Mouse (Mus musculus): ENCODE data around the gene Nt5c3b. TPM values are rescaled to one million over a fixed set of nuclear protein-coding genes. Genes with fewer than 3 reads are reported as not detected.

The Nt5c3b gene
- polyA plus RNA-seq, 1 experiment, result 45.5 TPM

DNA sequence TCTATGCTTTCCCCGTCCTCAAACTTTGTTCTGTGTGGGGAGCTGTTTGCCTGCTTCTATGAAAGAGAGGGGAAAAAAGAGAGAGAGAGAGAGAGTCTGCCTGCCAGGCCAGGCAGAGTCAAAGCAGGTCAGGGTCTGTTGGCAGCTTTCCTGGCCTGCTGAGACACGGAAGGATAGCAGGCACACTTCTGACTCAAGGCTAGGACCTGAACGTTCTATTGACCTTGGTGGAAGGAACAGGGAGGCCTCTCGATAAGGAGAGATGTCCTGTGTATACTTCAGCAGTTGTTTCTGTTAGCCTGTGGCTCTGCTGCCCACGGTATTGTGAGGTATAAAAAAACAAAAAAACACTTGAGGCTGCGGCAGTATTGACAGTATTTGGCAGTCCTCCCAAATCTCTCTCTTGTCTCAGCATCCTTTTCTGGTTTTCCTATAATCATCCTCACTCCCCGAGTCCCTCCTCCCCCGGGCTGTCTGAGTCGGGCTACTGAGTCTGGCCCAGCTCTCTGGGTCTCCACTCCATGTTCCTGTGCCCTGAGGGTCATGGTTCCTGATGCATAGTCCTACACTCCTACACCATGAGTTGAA lies 12.9 kb downstream of the Nt5c3b start:
- no peak for DNase-seq (ENCODE audit: low read depth)

DNA sequence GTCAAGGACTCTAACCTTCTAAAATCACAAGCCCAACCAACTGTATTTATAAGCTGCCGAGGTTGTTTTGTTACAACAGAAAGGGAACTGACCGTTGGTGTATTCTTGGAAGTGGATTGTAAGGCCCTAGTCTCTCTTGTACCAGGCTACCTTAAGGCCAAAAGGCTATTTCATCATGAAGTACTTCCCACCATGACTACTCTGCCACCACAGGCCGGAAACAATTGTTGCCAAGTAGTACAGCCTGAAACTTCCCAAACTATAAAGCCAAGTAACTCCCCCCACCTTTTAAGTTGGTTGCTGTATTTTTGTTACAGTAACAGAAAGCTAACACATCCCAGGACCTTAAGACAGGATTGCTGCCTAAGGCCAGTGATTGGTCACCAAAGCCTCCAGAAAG lies 14.8 kb downstream of the Nt5c3b start:
- no peak for DNase-seq (ENCODE audit: low read depth)

DNA sequence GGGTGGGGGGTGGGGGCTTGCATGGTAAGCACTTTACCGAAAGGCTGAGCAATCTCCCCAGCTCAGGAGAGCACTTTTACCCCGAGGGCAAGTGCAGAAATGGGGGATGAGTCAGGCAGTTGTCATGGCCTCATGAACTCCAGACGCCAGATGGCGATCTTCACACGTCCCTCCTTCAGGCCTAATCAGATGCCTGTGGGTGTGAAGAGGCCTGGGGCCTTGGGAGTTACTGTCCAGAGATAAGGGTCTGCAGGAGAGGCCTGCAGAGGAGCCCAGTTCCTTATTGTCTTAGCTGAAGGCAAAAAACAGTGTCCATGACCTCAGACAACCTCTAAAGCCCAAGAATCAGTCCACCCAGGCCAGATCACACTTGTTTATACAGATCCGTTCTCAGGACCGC lies 15.8 kb downstream of the Nt5c3b start:
- no peak for DNase-seq (ENCODE audit: low read depth)

GRCm38 (mm10) chr11:100423836-100424235 lies 17.8 kb downstream of the Nt5c3b start:
- no peak for DNase-seq (ENCODE audit: low read depth)

- DNase-seq (ENCODE audit: low read depth), result no peak
Observed at GRCm38 (mm10) chr11:100421537-100421936, 20.1 kb downstream of the Nt5c3b start.

DNA sequence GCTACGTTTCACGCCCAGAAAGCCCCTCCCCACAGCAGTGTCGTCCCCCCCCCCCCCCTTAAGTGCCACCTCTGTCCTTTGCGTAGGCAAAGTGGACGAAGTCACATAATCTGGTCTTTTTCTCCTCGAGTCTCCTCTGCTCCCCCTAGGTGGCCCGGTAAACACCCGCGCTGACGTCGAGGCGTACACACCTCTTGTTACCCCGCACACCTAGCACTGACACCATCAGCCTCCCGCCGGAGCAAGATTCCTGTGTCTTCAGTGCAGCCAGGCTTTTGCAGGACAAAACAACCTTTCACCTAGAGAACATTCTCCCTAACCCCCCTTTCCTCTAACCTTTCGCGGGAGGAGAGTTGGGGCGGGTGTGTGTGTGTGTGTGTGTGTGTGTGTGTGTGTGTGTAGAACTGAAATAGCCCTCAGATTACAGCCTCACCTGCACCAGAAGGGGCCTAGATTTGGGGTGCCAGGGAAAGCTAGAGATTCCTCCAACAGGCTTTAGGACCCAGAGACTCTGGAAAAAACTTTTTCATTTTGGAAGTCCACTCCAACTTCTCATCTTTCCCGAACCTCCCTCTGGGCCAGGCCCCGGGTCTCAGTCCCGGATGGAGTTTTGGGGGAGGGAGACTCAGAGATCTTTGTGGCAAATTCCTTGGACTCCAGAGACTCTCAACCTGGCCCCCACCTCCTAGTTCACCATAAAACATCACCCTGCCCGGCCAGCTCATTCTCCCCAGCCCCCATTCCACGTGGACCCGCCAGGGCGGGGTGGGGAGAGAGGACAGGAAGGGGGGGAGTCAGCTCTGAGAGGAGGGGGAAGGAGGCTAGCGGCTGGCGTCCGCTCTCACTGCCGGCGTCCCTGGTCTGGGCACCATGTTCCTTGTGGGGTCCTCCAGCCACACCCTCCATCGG lies 26.4 kb downstream of the Nt5c3b start, which contains the start of gene Fkbp10:
Gene Fkbp10, plus strand, starts transcription at position 784 of the 909 bp plus-strand sequence.
- no peak for DNase-seq (ENCODE audit: low read depth)

DNA sequence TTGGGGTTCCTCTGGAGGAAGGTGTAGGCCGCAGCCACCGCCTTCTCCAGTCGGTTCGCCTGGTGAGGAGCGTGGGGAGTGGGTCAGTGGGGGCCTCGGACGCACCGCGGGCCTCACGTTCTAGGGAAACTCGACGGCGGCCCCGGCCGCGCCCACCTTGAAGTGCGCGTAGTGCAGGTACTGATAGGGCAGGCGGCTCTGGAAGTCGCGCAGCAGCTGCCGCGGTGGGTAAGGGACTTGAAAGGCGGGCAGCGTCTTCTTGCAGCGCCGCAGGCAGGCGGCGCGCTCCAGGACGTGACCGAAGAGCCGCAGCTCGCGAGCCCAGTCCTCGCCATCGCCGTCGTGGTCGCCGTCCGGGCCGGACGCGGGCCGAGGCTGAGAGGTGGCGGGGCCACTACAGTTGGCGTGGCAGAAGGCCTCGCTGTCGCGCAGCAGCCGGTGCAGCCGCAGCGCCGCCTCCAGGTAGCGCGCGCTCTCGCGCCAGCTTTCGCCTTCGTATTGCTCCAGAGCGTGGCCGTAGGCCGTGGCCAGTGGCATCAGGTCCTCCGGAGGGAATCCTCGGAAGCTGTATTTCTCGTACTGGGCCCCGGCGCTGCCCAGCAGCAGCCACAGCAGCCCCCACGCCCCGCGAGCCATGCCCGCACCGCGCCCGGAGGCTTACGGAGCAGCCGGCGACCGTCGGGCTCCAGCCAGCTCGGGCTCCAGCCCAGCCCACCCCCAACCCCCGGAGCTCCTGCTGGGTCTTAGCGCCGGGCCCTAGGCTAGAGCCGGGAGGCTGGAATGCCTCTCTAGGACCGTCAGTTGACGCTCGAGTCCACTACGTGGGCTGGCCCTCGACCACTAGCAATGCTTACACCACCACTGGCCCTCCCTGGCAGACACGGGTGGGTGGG lies 27.3 kb downstream of the Nt5c3b start, which contains the start of gene P3h4:
Gene P3h4, minus strand, starts transcription at position 816 of the 893 bp plus-strand sequence.
- DNase-seq (ENCODE audit: low read depth), result no peak

GRCm38 (mm10) chr11:100413541-100413940 lies 28.1 kb downstream of the Nt5c3b start:
- no peak for DNase-seq (ENCODE audit: low read depth)

DNA sequence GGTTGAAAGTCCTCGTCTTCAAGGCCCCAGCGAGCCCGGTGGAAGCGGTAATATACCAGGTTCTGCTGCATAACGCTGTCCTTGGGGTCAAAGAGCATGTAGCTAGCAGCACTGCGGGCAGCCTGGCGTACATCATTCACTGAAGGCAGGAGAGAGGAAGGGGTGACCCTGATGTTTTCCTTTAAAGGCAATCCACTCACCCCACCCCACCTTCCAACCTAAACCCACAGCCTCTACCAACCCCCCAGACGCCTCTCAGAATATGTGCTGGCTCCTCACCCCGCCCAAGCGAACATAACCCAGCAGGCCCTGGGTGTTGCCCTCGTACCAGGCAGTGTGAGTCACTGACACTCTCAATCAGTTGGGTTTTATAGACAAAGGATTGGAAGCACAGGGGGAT lies 29.9 kb downstream of the Nt5c3b start:
- no peak for DNase-seq (ENCODE audit: low read depth)

GRCm38 (mm10) chr11:100409686-100410085 lies 31.9 kb downstream of the Nt5c3b start:
- no peak for DNase-seq (ENCODE audit: low read depth)

- DNase-seq (ENCODE audit: low read depth), result no peak
Observed at GRCm38 (mm10) chr11:100408835-100409462, 32.7 kb downstream of the Nt5c3b start.

- DNase-seq (ENCODE audit: low read depth), result no peak
Observed at GRCm38 (mm10) chr11:100408076-100408834, 33.4 kb downstream of the Nt5c3b start.

DNA sequence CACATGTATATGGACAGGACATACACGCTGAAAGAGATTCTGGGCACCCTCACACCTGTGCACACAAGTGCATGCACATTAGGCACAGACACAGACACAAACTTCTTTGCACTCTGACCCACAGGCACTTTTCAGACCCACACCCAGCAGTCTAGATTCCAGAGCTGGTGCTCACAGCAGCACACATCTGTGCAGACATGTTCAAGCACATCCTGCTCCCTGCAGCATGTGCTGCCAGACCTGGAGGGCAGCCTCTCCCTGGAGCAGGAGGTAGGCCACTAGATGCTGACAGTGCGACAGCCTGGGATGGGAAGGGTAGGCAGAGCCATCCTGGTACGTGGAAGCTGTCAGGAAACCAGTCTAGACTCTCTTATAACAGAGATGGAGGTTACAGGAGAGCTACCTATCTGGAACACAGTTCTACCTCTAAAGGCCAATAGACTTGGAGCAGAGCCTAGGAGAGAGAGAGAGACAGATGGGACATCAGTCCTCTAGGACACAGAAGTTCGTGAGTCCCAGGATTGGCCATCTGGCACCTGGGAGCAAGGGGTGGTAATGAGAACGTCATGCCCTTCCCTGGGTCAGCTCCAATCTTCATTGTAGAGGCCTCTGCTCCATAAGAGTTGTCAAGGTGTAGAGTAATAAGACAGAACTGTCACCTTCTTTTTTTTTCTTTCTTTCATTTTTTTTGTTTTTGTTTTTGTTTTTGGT lies 34.5 kb downstream of the Nt5c3b start:
- DNase-seq (ENCODE audit: low read depth), result no peak

GRCm38 (mm10) chr11:100406273-100406672 lies 35.3 kb downstream of the Nt5c3b start:
- no peak for DNase-seq (ENCODE audit: low read depth)

GRCm38 (mm10) chr11:100404456-100405074 lies 37.0 kb downstream of the Nt5c3b start:
- DNase-seq (ENCODE audit: low read depth), result no peak

DNA sequence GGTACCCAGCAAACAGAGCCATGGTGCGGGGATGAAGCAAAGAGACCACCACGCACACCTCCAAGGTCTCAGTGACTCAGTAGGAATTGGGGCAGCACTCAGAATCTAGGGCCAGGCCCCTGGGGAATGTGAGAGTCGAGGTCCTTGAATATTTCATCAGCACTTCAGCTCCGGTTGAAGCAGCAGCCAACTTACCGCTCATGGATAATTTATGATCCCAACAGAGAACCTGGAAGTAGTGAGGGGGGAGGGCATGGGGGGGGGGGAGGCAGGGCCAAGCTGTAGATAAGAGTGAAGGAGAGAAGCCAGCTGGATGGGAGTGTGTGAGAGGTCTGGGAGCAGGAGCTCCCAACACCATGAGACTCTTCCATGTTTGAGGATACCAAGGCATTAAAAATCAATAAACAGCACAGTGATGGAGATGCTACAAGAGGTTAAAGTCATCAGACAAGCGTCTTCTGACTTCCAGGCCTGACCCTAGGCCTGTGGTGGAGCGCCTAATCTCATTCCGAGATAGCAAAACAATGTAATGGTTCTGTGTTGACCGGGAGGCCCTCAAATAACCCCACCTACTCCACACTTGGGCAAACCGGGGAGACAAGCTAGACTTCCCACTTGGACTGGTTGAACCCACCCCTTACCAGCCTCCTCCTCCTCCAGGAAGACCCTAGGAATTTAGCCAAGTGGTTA lies 38.0 kb downstream of the Nt5c3b start:
- no peak for DNase-seq (ENCODE audit: low read depth)

DNA sequence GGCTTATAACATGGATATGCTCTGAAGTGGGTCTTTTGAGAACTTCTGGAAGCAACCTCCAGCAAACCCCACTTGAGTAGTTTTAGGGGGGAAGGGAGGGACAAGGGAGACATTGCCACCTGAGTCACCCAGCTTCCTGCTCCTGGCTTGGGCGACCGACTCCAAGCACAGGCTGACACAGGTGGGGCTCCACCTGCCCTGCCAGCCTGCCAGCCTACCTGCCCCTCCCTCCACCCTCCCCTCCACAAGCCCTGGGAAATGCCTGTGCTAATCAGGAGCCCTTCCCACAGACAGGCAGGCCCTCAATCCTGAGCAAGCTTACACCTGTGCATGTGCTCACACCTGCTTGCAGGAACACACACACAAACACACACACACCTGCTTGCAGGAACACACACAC lies 38.9 kb downstream of the Nt5c3b start:
- DNase-seq (ENCODE audit: low read depth), result no peak

GRCm38 (mm10) chr11:100402240-100402639 lies 39.4 kb downstream of the Nt5c3b start:
- DNase-seq (ENCODE audit: low read depth), result no peak

- no peak for DNase-seq (ENCODE audit: low read depth)
Observed at GRCm38 (mm10) chr11:100400842-100401241, 40.8 kb downstream of the Nt5c3b start.
